Mouse (Mus musculus): ENCODE measurements at regions not wholly inside any gene's neighbourhood (a gene's known extent, or its start where the extent isn't known, plus 50 kb on each side); places are given as distances from the start of the nearest gene placed in this dataset.

DNA sequence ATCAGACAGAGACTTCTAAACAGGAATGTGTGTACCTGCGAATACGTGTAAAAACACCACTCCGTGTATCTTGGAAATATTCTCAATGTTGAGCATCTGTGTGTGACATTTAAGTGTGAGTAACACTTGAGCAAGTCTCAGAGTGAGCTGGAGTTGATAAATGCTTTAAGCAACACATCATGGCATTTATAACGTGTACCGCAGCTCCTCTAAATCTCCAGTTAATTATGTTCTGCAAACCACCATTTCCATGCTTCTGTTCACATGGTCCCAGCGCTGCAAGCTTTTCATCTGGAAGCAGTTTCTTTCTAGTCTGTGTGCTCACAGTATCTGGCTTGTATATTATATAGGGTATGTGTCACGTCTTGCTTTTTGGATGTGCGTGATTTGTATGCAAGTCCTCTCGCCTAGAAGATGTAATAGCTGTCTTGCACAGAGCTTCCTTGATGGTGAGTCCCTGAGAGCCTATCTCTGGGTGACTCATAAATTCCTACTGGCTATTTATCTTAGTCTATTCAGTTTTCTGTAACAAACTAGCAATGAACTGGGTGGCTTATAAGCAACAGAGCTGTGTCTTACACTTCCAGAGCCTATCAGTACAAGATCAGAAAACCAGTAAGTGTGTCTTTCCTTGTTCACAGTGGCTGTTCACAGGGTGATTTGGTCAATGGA is 153.7 kb upstream of the Plppr1 start:
- TF ChIP-seq CTCF (conservative IDR thresholded peaks at IDR 0.05; ENCODE audit: low read length), result no peak
- no peak for TF ChIP-seq POU5F1 (IDR thresholded peaks at IDR 0.05; ENCODE audit: borderline replicate concordance, low read length)
- no peak for TF ChIP-seq NANOG (IDR thresholded peaks at IDR 0.05; ENCODE audit: borderline replicate concordance, low read length)
- Histone ChIP-seq H3K4me3 (replicated peaks; ENCODE audit: low read length) (no peak overlapping the region), H3K27me3 (ENCODE audit: insufficient read depth, low read length) (no peaks in the 10 kb centered on the region), H3K9me3 (ENCODE audit: low read length) (no peaks in the 10 kb centered on the region), H3K36me3 (ENCODE audit: insufficient read depth, low read length) (no peaks in the 10 kb centered on the region), H3K4me1 (replicated peaks; ENCODE audit: low read depth, low read length) (no peaks in the 10 kb centered on the region)

- no peak for TF ChIP-seq POU5F1 (IDR thresholded peaks at IDR 0.05; ENCODE audit: borderline replicate concordance, low read length)
- no peak for TF ChIP-seq CTCF (conservative IDR thresholded peaks at IDR 0.05; ENCODE audit: low read length)
- no peak for TF ChIP-seq NANOG (IDR thresholded peaks at IDR 0.05; ENCODE audit: borderline replicate concordance, low read length)
- no peak overlapping the region for H3K4me3 ChIP-seq (replicated peaks; ENCODE audit: low read length)
Observed at GRCm38 (mm10) chr4:48909161-48909560, 149.9 kb upstream of the Plppr1 start.

DNA sequence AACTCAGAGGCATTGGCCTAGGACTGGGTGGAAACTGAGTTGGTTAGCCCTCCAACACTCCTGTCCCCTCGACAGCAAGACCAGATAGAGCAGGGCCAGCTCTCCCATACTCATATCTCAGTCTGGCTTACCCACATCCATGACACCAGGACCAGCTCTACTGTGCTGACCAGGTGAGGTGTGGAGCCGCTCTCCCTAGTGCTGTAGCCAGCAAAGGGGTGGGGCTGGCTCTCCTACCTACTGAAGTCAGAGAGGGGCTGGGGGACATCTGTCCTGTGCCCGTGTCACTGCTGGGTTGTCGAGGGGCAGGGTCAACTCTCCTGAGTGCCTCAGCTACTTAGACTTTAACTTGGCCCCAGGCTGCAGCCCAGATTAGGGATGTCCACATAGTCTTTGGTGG is 145.8 kb upstream of the Plppr1 start:
- H3K36me3 ChIP-seq (ENCODE audit: insufficient read depth, low read length), result no peaks in the 10 kb centered on the region
- H3K27me3 ChIP-seq (ENCODE audit: insufficient read depth, low read length), result no peaks in the 10 kb centered on the region
- H3K9me3 ChIP-seq (ENCODE audit: low read length), result no peaks in the 10 kb centered on the region
- TF ChIP-seq NANOG (IDR thresholded peaks at IDR 0.05; ENCODE audit: borderline replicate concordance, low read length) (no peak), POU5F1 (IDR thresholded peaks at IDR 0.05; ENCODE audit: borderline replicate concordance, low read length) (no peak), CTCF (conservative IDR thresholded peaks at IDR 0.05; ENCODE audit: low read length) (no peak)
- H3K4me3 ChIP-seq (replicated peaks; ENCODE audit: low read length), result no peak overlapping the region
- H3K4me1 ChIP-seq (replicated peaks; ENCODE audit: low read depth, low read length), result no peaks in the 10 kb centered on the region

More at GRCm38 (mm10) chr4:48909161-48909560, 149.9 kb upstream of the Plppr1 start:
- Histone ChIP-seq H3K27me3 (ENCODE audit: insufficient read depth, low read length) (no peaks in the 10 kb centered on the region), H3K4me1 (replicated peaks; ENCODE audit: low read depth, low read length) (no peaks in the 10 kb centered on the region), H3K36me3 (ENCODE audit: insufficient read depth, low read length) (no peaks in the 10 kb centered on the region), H3K9me3 (ENCODE audit: low read length) (no peaks in the 10 kb centered on the region)

GRCm38 (mm10) chr4:48924576-48925459 is 134.3 kb upstream of the Plppr1 start:
- Histone ChIP-seq H3K36me3 (ENCODE audit: insufficient read depth, low read length) (no peaks in the 10 kb centered on the region), H3K4me3 (replicated peaks; ENCODE audit: low read length) (no peak overlapping the region), H3K9me3 (ENCODE audit: low read length) (no peaks in the 10 kb centered on the region), H3K4me1 (replicated peaks; ENCODE audit: low read depth, low read length) (no peaks in the 10 kb centered on the region), H3K27me3 (ENCODE audit: insufficient read depth, low read length) (no peaks in the 10 kb centered on the region)
- TF ChIP-seq POU5F1 (IDR thresholded peaks at IDR 0.05; ENCODE audit: borderline replicate concordance, low read length) (no peak), NANOG (IDR thresholded peaks at IDR 0.05; ENCODE audit: borderline replicate concordance, low read length) (no peak), CTCF (conservative IDR thresholded peaks at IDR 0.05; ENCODE audit: low read length) (no peak)

- no peaks in the 10 kb centered on the region for H3K4me1 ChIP-seq (replicated peaks; ENCODE audit: low read depth, low read length)
- no peaks in the 10 kb centered on the region for H3K36me3 ChIP-seq (ENCODE audit: insufficient read depth, low read length)
- no peaks in the 10 kb centered on the region for H3K9me3 ChIP-seq (ENCODE audit: low read length)
- TF ChIP-seq CTCF (conservative IDR thresholded peaks at IDR 0.05; ENCODE audit: low read length), result no peak
- no peak for TF ChIP-seq POU5F1 (IDR thresholded peaks at IDR 0.05; ENCODE audit: borderline replicate concordance, low read length)
- TF ChIP-seq NANOG (IDR thresholded peaks at IDR 0.05; ENCODE audit: borderline replicate concordance, low read length), result no peak
- H3K4me3 ChIP-seq (replicated peaks; ENCODE audit: low read length), result no peak overlapping the region
- H3K27me3 ChIP-seq (ENCODE audit: insufficient read depth, low read length), result no peaks in the 10 kb centered on the region
Observed at GRCm38 (mm10) chr4:48938420-48938819, 120.7 kb upstream of the Plppr1 start.

GRCm38 (mm10) chr4:48938892-48939291 is 120.2 kb upstream of the Plppr1 start:
- Histone ChIP-seq H3K36me3 (ENCODE audit: insufficient read depth, low read length) (no peaks in the 10 kb centered on the region), H3K4me3 (replicated peaks; ENCODE audit: low read length) (no peak overlapping the region), H3K9me3 (ENCODE audit: low read length) (no peaks in the 10 kb centered on the region), H3K4me1 (replicated peaks; ENCODE audit: low read depth, low read length) (no peaks in the 10 kb centered on the region), H3K27me3 (ENCODE audit: insufficient read depth, low read length) (no peaks in the 10 kb centered on the region)
- TF ChIP-seq NANOG (IDR thresholded peaks at IDR 0.05; ENCODE audit: borderline replicate concordance, low read length), result no peak
- no peak for TF ChIP-seq POU5F1 (IDR thresholded peaks at IDR 0.05; ENCODE audit: borderline replicate concordance, low read length)
- no peak for TF ChIP-seq CTCF (conservative IDR thresholded peaks at IDR 0.05; ENCODE audit: low read length)

GRCm38 (mm10) chr4:48945266-48945818 is 113.7 kb upstream of the Plppr1 start:
- Histone ChIP-seq H3K27me3 (ENCODE audit: insufficient read depth, low read length) (no peaks in the 10 kb centered on the region), H3K36me3 (ENCODE audit: insufficient read depth, low read length) (no peaks in the 10 kb centered on the region), H3K9me3 (ENCODE audit: low read length) (no peaks in the 10 kb centered on the region), H3K4me3 (replicated peaks; ENCODE audit: low read length) (no peak overlapping the region), H3K4me1 (replicated peaks; ENCODE audit: low read depth, low read length) (no peaks in the 10 kb centered on the region)
- TF ChIP-seq NANOG (IDR thresholded peaks at IDR 0.05; ENCODE audit: borderline replicate concordance, low read length) (no peak), POU5F1 (IDR thresholded peaks at IDR 0.05; ENCODE audit: borderline replicate concordance, low read length) (no peak), CTCF (conservative IDR thresholded peaks at IDR 0.05; ENCODE audit: low read length) (no peak)

DNA sequence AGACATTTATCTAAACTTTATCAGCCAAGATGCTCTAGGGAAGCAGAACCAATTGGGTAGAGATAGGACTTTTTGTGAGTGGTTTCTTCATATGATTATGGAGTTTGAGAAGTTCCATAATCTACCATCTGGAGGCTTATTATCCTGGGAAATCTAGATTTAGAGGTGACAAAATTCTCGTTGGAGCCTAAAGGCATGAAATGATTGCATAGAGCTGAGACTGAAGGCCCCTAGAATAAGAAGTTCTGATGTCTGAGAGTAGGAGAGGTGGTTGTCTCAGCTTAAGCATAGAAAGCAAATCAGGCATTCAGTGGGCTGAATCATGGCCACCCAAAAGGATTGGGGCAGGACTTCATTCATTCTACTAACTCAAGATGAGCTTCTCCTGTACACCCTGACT is 106.1 kb upstream of the Plppr1 start:
- no peak for TF ChIP-seq NANOG (IDR thresholded peaks at IDR 0.05; ENCODE audit: borderline replicate concordance, low read length)
- TF ChIP-seq POU5F1 (IDR thresholded peaks at IDR 0.05; ENCODE audit: borderline replicate concordance, low read length), result no peak
- TF ChIP-seq CTCF (conservative IDR thresholded peaks at IDR 0.05; ENCODE audit: low read length), result no peak
- H3K4me1 ChIP-seq (replicated peaks; ENCODE audit: low read depth, low read length), result no peaks in the 10 kb centered on the region
- H3K36me3 ChIP-seq (ENCODE audit: insufficient read depth, low read length), result no peaks in the 10 kb centered on the region
- no peak overlapping the region for H3K4me3 ChIP-seq (replicated peaks; ENCODE audit: low read length)
- no peaks in the 10 kb centered on the region for H3K9me3 ChIP-seq (ENCODE audit: low read length)
- H3K27me3 ChIP-seq (ENCODE audit: insufficient read depth, low read length), result no peaks in the 10 kb centered on the region

Data from E14TG2a.4 (cell line).